Mouse (Mus musculus) heart, adult 2 months (tissue): Measurements from ENCODE around the gene Cd27. TPM values are rescaled to one million over a fixed set of nuclear protein-coding genes. Genes with fewer than 3 reads are reported as not detected.

Source experiments
- DNase-seq, 2 experiments: peaks; one replicate each; pipeline ENCODE4 v3.0.0; 2021
- H3K27ac ChIP-seq: fragments of 200-600 bp; 2 replicates; pipeline ENCODE4 v1.8.1; 2022
- H3K27me3 ChIP-seq: fragments of 200-500 bp; 2 replicates; pipeline ENCODE4 v1.6.1; 2012; ENCODE audit warnings: mild to moderate bottlenecking, low read length, inconsistent platforms, mixed read lengths; ENCODE audit not compliant: control insufficient read depth, insufficient read depth
- H3K36me3 ChIP-seq: fragments of 200-500 bp; 2 replicates; pipeline ENCODE4 v1.6.1; 2012; ENCODE audit warnings: low read length, inconsistent platforms; ENCODE audit not compliant: control insufficient read depth, insufficient read depth
- H3K4me1 ChIP-seq: fragments of 200-500 bp; 2 replicates; pipeline ENCODE4 v1.6.1; 2011; ENCODE audit warnings: low read length; ENCODE audit not compliant: control insufficient read depth, insufficient read depth
- H3K4me3 ChIP-seq: fragments of 200-600 bp; 2 replicates; pipeline ENCODE4 v1.8.1; 2022
- H3K79me2 ChIP-seq: fragments of 200-500 bp; replicated peaks from 2 replicates; pipeline ENCODE4 v1.6.1; 2012; ENCODE audit warnings: mild to moderate bottlenecking, inconsistent platforms, low read length, moderate library complexity, mixed read lengths; ENCODE audit not compliant: control insufficient read depth, insufficient read depth
- H3K9ac ChIP-seq: fragments of 200-500 bp; 2 replicates; pipeline ENCODE4 v1.6.1; 2012; ENCODE audit warnings: low read depth, mild to moderate bottlenecking, control low read depth, inconsistent platforms, low read length, mixed read lengths
- CTCF ChIP-seq: fragments of 200-600 bp; IDR thresholded peaks from 2 replicates; pipeline ENCODE4 v1.8.1; 2022; ENCODE audit warnings: antibody characterized with exemption, mild to moderate bottlenecking, moderate library complexity
- EP300 ChIP-seq: fragments of 200-500 bp; IDR thresholded peaks from 2 replicates; pipeline ENCODE4 v1.6.1; 2011; ENCODE audit warnings: low read depth, low read length, control low read depth; ENCODE audit not compliant: insufficient read depth
- POLR2A ChIP-seq: fragments of 200-500 bp; IDR thresholded peaks from 2 replicates; pipeline ENCODE4 v1.6.1; 2011; ENCODE audit warnings: mild to moderate bottlenecking, low read depth, low read length, control low read depth; ENCODE audit not compliant: insufficient read depth
- WGBS: fragments of 180-500 bp; shearing (Covaris S2); methylation state at CpG from one replicate; pipeline ENCODE4 v1.1.7; 2018; 5-methylcytosine and 5-hydroxymethylcytosine counted together
- intact Hi-C: fragments of 180-260 bp; cut with DNase I; formaldehyde crosslinking; loops from one replicate; pipeline ENCODE4 v1.15.1; 2025
- polyA plus RNA-seq: library from polyadenylated mRNA; depleted of rRNA; stranded (reverse); fragments of >200 nt; gene quantifications from 2 replicates; pipeline ENCODE4 v1.2.3, GENCODE M21; 2012
- total RNA-seq, 2 experiments: library from RNA; stranded (reverse); gene quantifications; 2 replicates each; pipeline ENCODE4 v1.2.3; 2021

Gene Cd27
- total and polyA plus RNA-seq, 3 experiments: 0.41 to 2.2 (median 0.42) TPM

DNA sequence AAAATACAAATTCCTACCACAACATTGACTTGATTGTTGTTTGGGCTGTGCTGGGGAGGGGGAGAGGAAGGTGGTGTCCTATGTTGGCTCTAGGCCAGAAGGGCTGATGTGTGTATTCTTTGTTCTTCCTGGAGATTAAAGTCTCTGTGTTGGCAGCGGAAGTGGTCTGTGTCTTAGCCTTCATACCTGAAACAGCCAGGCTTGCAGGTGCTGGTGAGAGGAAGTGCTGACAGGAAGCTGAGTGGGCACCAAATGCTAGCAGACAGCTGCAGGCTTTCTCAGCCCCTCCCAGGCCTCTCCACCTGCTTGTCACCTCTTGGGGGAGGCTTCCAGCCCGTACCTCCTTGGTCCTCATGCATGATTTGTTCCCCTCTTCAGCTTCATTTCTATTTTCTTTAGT is 14.7 kb downstream of the Cd27 start:
- Histone ChIP-seq H3K4me3 (no peak overlapping the region), H3K9ac (no peak overlapping the region), H3K27me3 (no peaks in the 10 kb centered on the region), H3K27ac (no peak overlapping the region), H3K4me1 (no peaks in the 10 kb centered on the region), H3K79me2 (no peaks in the 10 kb centered on the region), H3K36me3 (no peaks in the 10 kb centered on the region)
- intact Hi-C loops: no loop called here
- peak in 1 of 2 experiments; percentile 62 for DNase-seq
- TF ChIP-seq POLR2A (no peak), CTCF (no peak), EP300 (no peak)
- WGBS: 55% methylated on average over 2 of the region's 2 CpGs

GRCm38 (mm10) chr6:125221115-125221745 is 15.6 kb downstream of the Cd27 start:
- TF ChIP-seq CTCF (no peak), POLR2A (no peak), EP300 (no peak)
- no peak for DNase-seq
- no peaks in the 10 kb centered on the region for H3K27me3 ChIP-seq
- 89% methylated on average over 20 of the region's 20 CpGs for WGBS
- H3K4me3 ChIP-seq: no peak overlapping the region
- intact Hi-C loops: no loop called here
- no peak overlapping the region for H3K27ac ChIP-seq
- H3K9ac ChIP-seq: no peak overlapping the region
- no peaks in the 10 kb centered on the region for H3K36me3 ChIP-seq
- H3K4me1 ChIP-seq: no peaks in the 10 kb centered on the region
- no peaks in the 10 kb centered on the region for H3K79me2 ChIP-seq

GRCm38 (mm10) chr6:125218963-125219362 is 17.8 kb downstream of the Cd27 start:
- intact Hi-C loops: loop anchor here (1.0 to 10.0 kb wide), 3 partner anchors 52 to 143 kb away; partner anchors contain the start of gene Gapdh
- 60% methylated on average over 4 of the region's 4 CpGs for WGBS
- no peaks in the 10 kb centered on the region for H3K27me3 ChIP-seq
- H3K79me2 ChIP-seq: no peaks in the 10 kb centered on the region
- TF ChIP-seq EP300 (no peak), CTCF (peak; percentile 96), POLR2A (no peak)
- H3K36me3 ChIP-seq: no peaks in the 10 kb centered on the region
- H3K27ac ChIP-seq: no peak overlapping the region
- H3K4me3 ChIP-seq: no peak overlapping the region
- peaks cover 2% of the 10 kb centered on the region; the same call in 1 of the 2 replicates for H3K4me1 ChIP-seq
- H3K9ac ChIP-seq: no peak overlapping the region
- peak; percentile 47 to 57 for DNase-seq

GRCm38 (mm10) chr6:125217899-125218298 is 18.9 kb downstream of the Cd27 start:
- no peak for TF ChIP-seq EP300
- no peak for TF ChIP-seq CTCF
- TF ChIP-seq POLR2A: no peak
- WGBS: 84% methylated on average over 11 of the region's 11 CpGs
- Histone ChIP-seq H3K79me2 (no peaks in the 10 kb centered on the region), H3K9ac (no peak overlapping the region), H3K4me1 (peaks cover 2% of the 10 kb centered on the region; the same call in 1 of the 2 replicates), H3K36me3 (no peaks in the 10 kb centered on the region), H3K27ac (no peak overlapping the region), H3K4me3 (no peak overlapping the region), H3K27me3 (no peaks in the 10 kb centered on the region)
- DNase-seq: no peak
- intact Hi-C loops: loop anchor here (5.0 to 10.0 kb wide), 2 partner anchors 53 to 144 kb away; partner anchors contain the start of gene Gapdh

GRCm38 (mm10) chr6:125216898-125217297 is 19.9 kb downstream of the Cd27 start:
- peaks cover 2% of the 10 kb centered on the region; the same call in 1 of the 2 replicates for H3K4me1 ChIP-seq

More at GRCm38 (mm10) chr6:125216898-125217297, 19.9 kb downstream of the Cd27 start:
- Histone ChIP-seq H3K27ac (no peak overlapping the region), H3K9ac (no peak overlapping the region), H3K79me2 (no peaks in the 10 kb centered on the region), H3K27me3 (no peaks in the 10 kb centered on the region), H3K4me3 (no peak overlapping the region), H3K36me3 (no peaks in the 10 kb centered on the region)
- DNase-seq: no peak
- intact Hi-C loops: loop anchor here (5.0 to 10.0 kb wide), 2 partner anchors 52 to 145 kb away; partner anchors contain the start of gene Gapdh
- TF ChIP-seq EP300 (no peak), POLR2A (no peak), CTCF (no peak)
- WGBS: 52% methylated on average over 2 of the region's 2 CpGs
